Mouse (Mus musculus) olfactory bulb, adult 2 months (tissue): ENCODE results near the gene Gm44502. TPM values are rescaled to one million over a fixed set of nuclear protein-coding genes. Genes with fewer than 3 reads are reported as not detected.

Source experiments
- H3K27ac ChIP-seq: fragments of 200-500 bp; 2 replicates; pipeline ENCODE4 v1.5.1; 2012; ENCODE audit warnings: low read depth, low read length; ENCODE audit not compliant: insufficient read depth
- H3K4me1 ChIP-seq: fragments of 200-500 bp; 2 replicates; pipeline ENCODE4 v1.6.1; 2012; ENCODE audit warnings: low read length; ENCODE audit not compliant: control insufficient read depth, insufficient read depth
- H3K4me3 ChIP-seq: fragments of 200-500 bp; 2 replicates; pipeline ENCODE4 v1.5.1; 2012; ENCODE audit warnings: mild to moderate bottlenecking, low read depth, low read length, moderate library complexity; ENCODE audit not compliant: insufficient read depth
- CTCF ChIP-seq: fragments of 200-500 bp; IDR thresholded peaks from 2 replicates; pipeline ENCODE4 v1.5.1; 2012; ENCODE audit warnings: low read depth, mild to moderate bottlenecking, low read length, moderate library complexity; ENCODE audit not compliant: insufficient read depth
- POLR2A ChIP-seq: fragments of 200-500 bp; IDR thresholded peaks from 2 replicates; pipeline ENCODE4 v1.6.1; 2012; ENCODE audit warnings: mild to moderate bottlenecking, low read depth, low read length, moderate library complexity; ENCODE audit not compliant: insufficient read depth
- WGBS: fragments of 180-500 bp; shearing (Covaris S2); methylation state at CpG from one replicate; pipeline ENCODE4 v1.1.7; 2018; 5-methylcytosine and 5-hydroxymethylcytosine counted together
- polyA plus RNA-seq: library from polyadenylated mRNA; stranded (reverse); fragments of >200 nt; gene quantifications from 2 replicates; pipeline ENCODE4 v1.2.4, GENCODE M21; 2012; ENCODE audit warnings: low replicate concordance; ENCODE audit not compliant: missing spikeins, insufficient read depth, insufficient read length

Gene Gm44502
- polyA plus RNA-seq, 1 experiment, result not detected

DNA sequence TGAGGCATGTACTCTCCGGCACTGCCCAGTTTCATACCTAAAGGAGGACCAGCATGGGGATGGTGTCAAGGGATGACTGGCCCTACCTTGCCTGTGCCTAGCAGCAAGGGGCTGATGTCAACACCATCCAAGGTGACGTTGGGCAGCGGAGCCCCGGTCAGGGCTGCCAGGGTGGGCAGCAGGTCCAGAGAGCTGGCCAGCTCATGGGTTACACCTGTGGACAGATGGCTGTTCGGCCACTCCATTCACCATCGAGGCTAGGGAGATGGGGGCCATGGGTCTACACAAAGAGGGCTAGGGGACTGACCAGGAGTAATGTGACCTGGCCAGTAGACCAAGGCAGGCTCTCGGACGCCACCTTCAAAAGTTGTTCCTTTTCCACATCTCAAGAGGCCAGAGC is 44.4 kb upstream of the Gm44502 start:
- no peak for TF ChIP-seq CTCF
- TF ChIP-seq POLR2A, result no peak
- Histone ChIP-seq H3K4me1 (peaks cover 21% of the 10 kb centered on the region), H3K4me3 (no peak overlapping the region), H3K27ac (no peak overlapping the region)
- 96% methylated on average over 8 of the region's 8 CpGs for WGBS

DNA sequence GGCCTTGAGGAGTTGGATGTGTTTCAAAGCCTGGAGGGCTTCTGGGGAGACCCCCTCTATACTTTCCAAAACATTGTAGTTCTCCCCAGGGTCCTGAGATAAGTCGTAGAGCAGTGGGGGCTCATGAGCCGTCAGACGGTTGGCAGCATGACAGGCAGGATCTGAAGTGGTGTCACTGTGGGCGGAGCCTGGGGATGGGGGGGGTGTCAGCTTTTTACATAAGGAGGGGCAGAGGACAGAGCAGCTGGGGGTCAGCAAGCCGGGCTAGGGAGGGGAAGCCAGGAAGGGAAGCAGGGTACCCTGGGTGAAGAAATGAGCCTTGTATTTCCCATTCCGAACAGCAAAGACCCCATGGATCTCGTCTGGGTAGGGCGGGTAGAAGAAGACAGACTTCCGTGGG is 43.9 kb upstream of the Gm44502 start:
- TF ChIP-seq CTCF (no peak), POLR2A (no peak)
- Histone ChIP-seq H3K4me3 (no peak overlapping the region), H3K4me1 (peaks cover 21% of the 10 kb centered on the region), H3K27ac (no peak overlapping the region)
- 84% methylated on average over 9 of the region's 9 CpGs for WGBS

DNA sequence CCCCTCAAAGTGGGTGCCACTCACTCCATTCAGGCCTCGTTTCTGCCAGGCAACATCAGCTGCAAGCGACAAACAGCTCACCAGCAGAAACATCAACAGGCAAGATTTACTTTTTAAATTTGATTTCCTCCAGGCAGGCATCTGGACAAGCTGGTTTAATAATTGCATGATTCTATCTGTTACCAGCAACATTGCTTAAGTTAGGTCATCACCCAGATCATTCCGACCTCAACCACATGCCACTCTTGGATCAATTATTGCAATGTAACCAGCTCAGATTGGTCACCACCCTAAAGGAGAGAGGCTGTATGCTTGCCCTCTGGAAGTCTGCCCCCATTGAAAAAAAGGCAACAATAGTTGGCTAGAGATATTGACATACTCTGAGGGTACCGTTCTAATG is 42.0 kb upstream of the Gm44502 start:
- no peak for TF ChIP-seq CTCF
- TF ChIP-seq POLR2A, result no peak
- Histone ChIP-seq H3K4me3 (no peak overlapping the region), H3K27ac (no peak overlapping the region), H3K4me1 (peaks cover 18% of the 10 kb centered on the region)
- 83% methylated on average over 4 of the region's 4 CpGs for WGBS

DNA sequence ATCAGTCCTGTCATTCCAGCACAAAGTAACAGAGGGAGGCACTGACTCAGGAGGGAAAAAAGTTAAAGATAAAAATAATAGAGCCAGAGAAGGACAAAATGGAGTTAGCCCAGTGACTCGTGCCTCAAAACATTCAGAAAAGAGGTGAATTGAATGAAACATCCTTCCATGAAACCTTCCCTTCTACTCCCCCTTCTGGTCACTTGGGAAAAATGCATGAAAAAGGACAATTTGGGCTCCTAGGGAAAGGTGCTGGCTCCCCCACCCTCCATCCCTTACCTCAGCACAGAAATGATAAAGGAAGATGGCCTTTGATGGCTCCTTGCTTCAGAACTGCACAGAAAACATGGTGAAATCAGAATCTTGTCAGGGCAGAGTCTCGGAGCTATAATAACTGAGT is 39.1 kb upstream of the Gm44502 start:
- Histone ChIP-seq H3K4me3 (no peak overlapping the region), H3K4me1 (no peaks in the 10 kb centered on the region), H3K27ac (no peak overlapping the region)
- WGBS, result 27% methylated on average over 2 of the region's 2 CpGs
- TF ChIP-seq CTCF (no peak), POLR2A (no peak)

DNA sequence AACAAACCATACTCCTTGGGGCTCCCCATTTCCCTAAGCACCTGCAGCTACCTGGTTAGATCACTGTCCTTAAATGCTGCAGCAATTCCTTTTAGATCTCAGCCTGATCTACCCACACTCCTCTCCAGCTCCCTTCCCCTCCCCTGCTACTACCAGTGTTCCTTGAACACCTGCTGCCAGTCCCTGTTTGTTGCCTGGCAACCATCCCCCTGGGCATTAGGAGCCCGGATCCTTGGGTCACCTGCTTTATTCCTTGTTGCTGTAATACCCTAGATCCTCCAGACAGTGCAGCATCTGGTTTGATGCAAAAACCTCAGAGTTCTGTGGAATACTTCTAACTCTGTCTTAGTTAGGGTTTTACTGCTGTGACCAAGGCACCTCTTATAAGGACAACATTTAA is 35.6 kb upstream of the Gm44502 start:
- no peaks in the 10 kb centered on the region; the same call in 1 of the 2 replicates for H3K4me1 ChIP-seq
- H3K4me3 ChIP-seq, result no peak overlapping the region
- no peak overlapping the region for H3K27ac ChIP-seq
- 6% methylated on average over 1 of the region's 1 CpGs for WGBS
- TF ChIP-seq CTCF, result no peak
- no peak for TF ChIP-seq POLR2A

DNA sequence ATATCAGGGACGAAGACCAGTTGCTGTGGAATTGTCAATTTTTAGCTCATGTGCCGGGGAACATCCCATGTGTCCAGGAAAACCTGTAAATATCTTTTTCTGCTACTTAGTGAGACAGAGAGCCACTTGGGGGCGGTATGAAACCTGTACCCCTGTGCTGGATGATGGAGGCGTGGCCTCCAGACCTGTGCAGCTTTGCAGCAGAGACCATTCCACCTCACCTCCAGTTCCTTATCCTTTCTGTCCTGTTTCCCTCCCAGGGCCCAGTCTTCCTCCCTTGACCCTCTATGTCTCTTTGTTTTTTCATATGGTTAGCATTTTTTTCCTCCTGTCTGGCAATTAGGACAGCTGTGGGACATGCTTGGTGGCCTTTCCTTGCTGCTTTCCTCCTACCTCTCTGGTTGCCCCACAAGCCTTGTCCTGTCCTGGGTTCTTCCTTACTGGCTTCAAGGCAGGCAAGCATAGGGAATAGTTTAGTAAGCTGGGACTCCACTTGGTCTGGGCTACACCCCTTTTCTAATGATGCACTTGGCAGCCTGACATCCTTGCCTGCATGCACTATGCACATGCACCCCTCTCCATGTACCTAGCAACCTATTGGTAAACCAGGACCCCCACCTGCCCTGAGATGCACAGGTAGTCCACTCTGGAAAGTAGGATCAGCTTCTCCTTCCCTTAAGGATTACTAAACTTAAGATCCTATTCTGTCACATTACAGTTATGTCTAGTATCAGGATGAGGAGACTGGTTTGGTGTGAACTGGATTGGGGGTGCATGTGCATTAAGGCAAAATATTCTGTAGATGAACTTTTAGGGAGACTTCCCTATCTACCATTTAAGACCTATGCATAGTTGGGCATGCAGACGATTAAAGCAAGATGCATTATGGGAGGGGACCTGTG is 34.1 kb upstream of the Gm44502 start:
- 66% methylated on average over 5 of the region's 5 CpGs for WGBS
- Histone ChIP-seq H3K27ac (no peak overlapping the region), H3K4me3 (no peak overlapping the region), H3K4me1 (peaks cover 10% of the 10 kb centered on the region)
- no peak for TF ChIP-seq POLR2A
- no peak for TF ChIP-seq CTCF

DNA sequence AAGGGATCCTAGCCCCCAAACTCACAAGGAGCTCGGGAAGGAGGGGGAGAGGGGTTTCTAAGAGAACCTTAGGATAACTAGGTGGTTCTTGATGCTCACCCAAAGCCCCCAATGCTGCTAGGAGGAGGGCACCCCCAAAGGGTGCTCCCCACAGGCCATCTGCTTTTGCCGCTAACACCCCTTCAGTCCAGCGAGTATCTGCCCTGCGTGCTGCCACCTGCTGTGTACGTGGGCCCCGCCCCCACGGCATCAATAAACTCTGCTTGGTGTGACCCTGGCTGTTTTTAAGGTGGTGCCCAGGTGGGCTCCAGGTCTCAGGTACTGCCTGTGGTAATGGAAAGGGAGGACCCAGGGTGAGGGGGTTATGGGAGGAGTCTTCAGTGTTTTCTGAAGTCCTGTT is 32.7 kb upstream of the Gm44502 start:
- Histone ChIP-seq H3K4me1 (peaks cover 21% of the 10 kb centered on the region), H3K27ac (no peak overlapping the region), H3K4me3 (no peak overlapping the region)
- TF ChIP-seq POLR2A (no peak), CTCF (no peak)
- WGBS, result 87% methylated on average over 7 of the region's 7 CpGs

DNA sequence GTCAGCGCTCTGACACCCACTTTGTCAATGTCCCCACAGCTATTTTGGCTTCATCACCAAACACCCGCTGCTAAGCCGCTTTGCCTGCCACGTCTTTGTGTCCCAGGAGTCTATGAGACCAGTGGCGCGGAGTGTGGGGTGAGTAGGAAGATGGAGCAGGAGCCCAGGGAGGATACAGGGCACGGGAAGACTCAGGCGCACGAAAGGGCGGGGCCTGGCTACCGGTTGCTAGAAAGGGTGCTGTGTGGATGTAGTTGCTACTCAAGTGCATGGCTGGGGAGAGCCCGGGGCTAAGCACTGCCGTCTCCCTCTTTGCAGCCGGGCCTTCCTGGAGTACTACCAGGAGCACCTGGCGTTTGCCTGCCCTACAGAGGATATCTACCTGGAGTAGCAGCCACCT is 31.8 kb upstream of the Gm44502 start:
- no peak for TF ChIP-seq CTCF
- TF ChIP-seq POLR2A, result no peak
- Histone ChIP-seq H3K4me1 (peaks cover 28% of the 10 kb centered on the region), H3K27ac (no peak overlapping the region), H3K4me3 (no peak overlapping the region)
- 79% methylated on average over 15 of the region's 15 CpGs for WGBS

DNA sequence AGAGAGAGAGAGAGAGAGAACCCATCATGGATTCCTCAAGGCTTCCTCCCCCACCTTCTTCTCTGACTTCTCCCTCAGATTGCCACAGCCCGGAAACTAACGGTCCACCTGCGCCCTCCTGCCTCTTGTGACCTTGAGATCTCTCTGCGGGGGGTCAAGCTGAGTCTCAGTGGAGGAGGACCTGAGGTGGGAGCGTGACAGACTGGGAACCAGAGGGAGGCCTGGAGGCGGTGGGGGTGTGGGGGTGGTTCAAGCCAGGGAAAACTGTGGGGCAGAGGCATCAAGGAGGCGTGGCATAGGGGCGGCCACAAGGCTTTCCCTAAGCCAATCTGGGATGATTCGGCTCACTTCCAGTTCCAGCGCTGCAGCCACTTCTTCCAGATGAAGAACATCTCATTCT is 30.8 kb upstream of the Gm44502 start:
- WGBS, result 74% methylated on average over 9 of the region's 10 CpGs
- peaks cover 33% of the 10 kb centered on the region for H3K4me1 ChIP-seq
- H3K27ac ChIP-seq, result no peak overlapping the region
- H3K4me3 ChIP-seq, result no peak overlapping the region
- TF ChIP-seq CTCF (no peak), POLR2A (no peak)
